Mouse (Mus musculus) cerebellum, postnatal 25 days (tissue): ENCODE measurements around the gene Oscar.
A peak's percentile ranks its signal among the peaks of the same experiment; 100 is the strongest.
"Not testable (repeated sequence)": the region's sequence is repeated elsewhere in the genome, so short reads cannot be mapped to it uniquely, and the experiment has no call there.

Experiments used
- DNase-seq, 2 experiments: peaks; one replicate each; pipeline ENCODE4 v3.0.0; 2021; ENCODE audit warnings: mixed read lengths in 2 of 2

Oscar gene

GRCm38 (mm10) chr7:3609082-3609481, 6.9 kb downstream of the Oscar start:
- no peak for DNase-seq

- DNase-seq: no peak
Measured at GRCm38 (mm10) chr7:3608668-3609067, 7.3 kb downstream of the Oscar start.

GRCm38 (mm10) chr7:3607391-3607790, 8.6 kb downstream of the Oscar start:
- no peak for DNase-seq

- no peak for DNase-seq
Measured at GRCm38 (mm10) chr7:3606798-3607197, 9.2 kb downstream of the Oscar start.

GRCm38 (mm10) chr7:3601119-3601518, 14.8 kb downstream of the Oscar start:
- peak; percentile 44 to 71 for DNase-seq

GRCm38 (mm10) chr7:3597755-3598154, 18.2 kb downstream of the Oscar start:
- not testable (repeated sequence) for DNase-seq

GRCm38 (mm10) chr7:3595146-3595545, 20.8 kb downstream of the Oscar start:
- DNase-seq: no peak

GRCm38 (mm10) chr7:3594686-3595085, 21.3 kb downstream of the Oscar start:
- DNase-seq: no peak

- no peak for DNase-seq
Measured at GRCm38 (mm10) chr7:3593855-3594254, 22.1 kb downstream of the Oscar start.

GRCm38 (mm10) chr7:3591534-3591933, 24.4 kb downstream of the Oscar start:
- no peak for DNase-seq

- no peak for DNase-seq
Measured at GRCm38 (mm10) chr7:3590550-3590949, 25.4 kb downstream of the Oscar start.

- DNase-seq: no peak
Measured at GRCm38 (mm10) chr7:3587292-3587691, 28.7 kb downstream of the Oscar start.

- DNase-seq: no peak
Measured at GRCm38 (mm10) chr7:3586255-3586654, 29.7 kb downstream of the Oscar start.

- DNase-seq: no peak
Measured at GRCm38 (mm10) chr7:3585763-3586162, 30.2 kb downstream of the Oscar start.

GRCm38 (mm10) chr7:3580029-3580428, 35.9 kb downstream of the Oscar start:
- DNase-seq: no peak

- no peak for DNase-seq
Measured at GRCm38 (mm10) chr7:3578952-3579546, 36.9 kb downstream of the Oscar start.

GRCm38 (mm10) chr7:3578196-3578595, 37.8 kb downstream of the Oscar start:
- DNase-seq: no peak

- no peak for DNase-seq
Measured at GRCm38 (mm10) chr7:3576354-3577124, 39.4 kb downstream of the Oscar start.

GRCm38 (mm10) chr7:3574216-3574615, 41.7 kb downstream of the Oscar start:
- DNase-seq: no peak

GRCm38 (mm10) chr7:3571847-3572246, 44.1 kb downstream of the Oscar start:
- DNase-seq: no peak

- not testable (repeated sequence) for DNase-seq
Measured at GRCm38 (mm10) chr7:3570580-3570979, 45.4 kb downstream of the Oscar start.

- DNase-seq: no peak
Measured at GRCm38 (mm10) chr7:3569725-3570124, 46.2 kb downstream of the Oscar start.

GRCm38 (mm10) chr7:3567336-3567735, 48.6 kb downstream of the Oscar start:
- no peak for DNase-seq
